Mouse (Mus musculus) thymus, adult 2 months (tissue): ENCODE measurements around the gene Ppp1r14d. TPM values are rescaled to one million over a fixed set of nuclear protein-coding genes. Genes with fewer than 3 reads are reported as not detected.

ENCODE experiments used
- DNase-seq: peaks from one replicate; pipeline ENCODE4 v3.0.0; 2021
- H3K27ac ChIP-seq: fragments of 200-500 bp; 2 replicates; pipeline ENCODE4 v1.5.1; 2012; ENCODE audit warnings: low read length, control low read depth; ENCODE audit not compliant: control insufficient read depth, insufficient read depth
- H3K27me3 ChIP-seq: fragments of 200-500 bp; 2 replicates; pipeline ENCODE4 v1.6.1; 2012; ENCODE audit warnings: mild to moderate bottlenecking, low read length, moderate library complexity, mixed read lengths; ENCODE audit not compliant: control insufficient read depth, insufficient read depth
- H3K36me3 ChIP-seq: fragments of 200-500 bp; 2 replicates; pipeline ENCODE4 v1.6.1; 2012; ENCODE audit warnings: mild to moderate bottlenecking, low read length, moderate library complexity; ENCODE audit not compliant: control insufficient read depth, insufficient read depth
- H3K4me1 ChIP-seq: fragments of 200-500 bp; replicated peaks from 2 replicates; pipeline ENCODE4 v1.6.1; 2012; ENCODE audit warnings: low read length; ENCODE audit not compliant: control insufficient read depth, insufficient read depth
- H3K4me3 ChIP-seq: fragments of 200-500 bp; 2 replicates; pipeline ENCODE4 v1.5.1; 2012; ENCODE audit warnings: mild to moderate bottlenecking, low read length, control low read depth, moderate library complexity; ENCODE audit not compliant: control insufficient read depth, insufficient read depth
- CTCF ChIP-seq: fragments of 200-500 bp; IDR thresholded peaks from 2 replicates; pipeline ENCODE4 v1.5.1; 2012; ENCODE audit warnings: mild to moderate bottlenecking, control low read depth, low read length, moderate library complexity, borderline replicate concordance; ENCODE audit not compliant: control insufficient read depth, poor library complexity, insufficient read depth; ENCODE audit errors: extremely low read depth
- POLR2A ChIP-seq: fragments of 200-500 bp; IDR thresholded peaks from 2 replicates; pipeline ENCODE4 v1.6.1; 2012; ENCODE audit warnings: mild to moderate bottlenecking, low read length, control low read depth, moderate library complexity; ENCODE audit not compliant: control insufficient read depth, poor library complexity, insufficient read depth; ENCODE audit errors: extremely low read depth
- WGBS: fragments of 180-500 bp; shearing (Covaris S2); methylation state at CpG from one replicate; pipeline ENCODE4 v1.1.7; 2018; 5-methylcytosine and 5-hydroxymethylcytosine counted together
- polyA plus RNA-seq: library from polyadenylated mRNA; depleted of rRNA; stranded (reverse); fragments of >200 nt; gene quantifications from 2 replicates; pipeline ENCODE4 v1.2.3, GENCODE M21; 2012

The Ppp1r14d gene
- polyA plus RNA-seq, 1 experiment: 0.92 TPM

- H3K27ac ChIP-seq: no peak overlapping the region
- DNase-seq: no peak
- TF ChIP-seq POLR2A (no peak), CTCF (no peak)
- H3K36me3 ChIP-seq: no peaks in the 10 kb centered on the region
- peaks cover 3% of the 10 kb centered on the region for H3K4me1 ChIP-seq
- WGBS: 87% methylated on average over 4 of the region's 4 CpGs
- no peak overlapping the region for H3K4me3 ChIP-seq
- H3K27me3 ChIP-seq: no peaks in the 10 kb centered on the region
Measured at GRCm38 (mm10) chr2:119196316-119197108, 33.2 kb downstream of the Ppp1r14d start.

DNA sequence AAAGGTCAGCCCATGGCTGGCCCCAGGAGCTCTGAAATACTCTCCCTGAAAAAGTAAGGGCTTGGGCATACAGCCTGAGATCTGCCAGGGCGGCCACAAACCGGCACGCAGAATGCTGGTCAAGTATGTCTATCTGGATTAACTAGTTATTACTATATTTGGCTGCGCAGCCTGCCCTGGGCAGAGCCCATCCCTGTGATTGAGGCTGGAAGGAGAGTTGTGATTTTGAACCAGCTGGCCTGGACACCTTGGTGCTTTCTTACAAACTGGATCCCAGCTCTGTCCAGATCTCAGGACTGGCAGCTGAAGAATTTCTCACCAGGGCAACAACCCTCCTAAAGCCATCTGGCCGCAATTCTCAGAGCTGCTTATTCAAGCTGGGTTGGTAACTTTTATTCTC, 35.6 kb downstream of the Ppp1r14d start:
- Histone ChIP-seq H3K4me3 (no peak overlapping the region), H3K36me3 (no peaks in the 10 kb centered on the region), H3K27me3 (no peaks in the 10 kb centered on the region), H3K4me1 (peaks cover 4% of the 10 kb centered on the region), H3K27ac (no peak overlapping the region)
- WGBS: 97% methylated on average over 5 of the region's 5 CpGs
- DNase-seq: no peak
- TF ChIP-seq CTCF: no peak
- no peak for TF ChIP-seq POLR2A

DNA sequence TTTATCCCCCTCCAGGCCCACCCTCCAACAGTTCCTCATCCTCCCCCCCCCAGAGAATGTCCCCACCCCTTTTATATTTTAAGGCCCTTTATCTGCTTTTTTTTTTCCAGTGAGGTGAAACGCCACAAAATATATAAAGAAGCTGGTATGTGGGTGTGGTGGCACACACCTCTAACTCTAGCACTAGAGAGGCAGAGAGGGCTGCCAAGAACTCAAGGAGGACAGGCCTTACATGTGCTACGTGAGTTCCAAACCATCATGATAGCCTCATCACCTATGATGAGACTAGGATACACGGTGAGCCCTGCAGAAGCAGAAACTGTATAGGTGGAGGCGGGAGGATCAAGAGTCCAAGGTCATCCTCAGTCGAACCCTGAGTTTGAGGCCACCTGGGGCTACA, 38.7 kb downstream of the Ppp1r14d start:
- TF ChIP-seq CTCF (no peak), POLR2A (no peak)
- 91% methylated on average over 5 of the region's 5 CpGs for WGBS
- Histone ChIP-seq H3K27ac (no peak overlapping the region), H3K4me3 (no peak overlapping the region), H3K27me3 (no peaks in the 10 kb centered on the region), H3K4me1 (peaks cover 3% of the 10 kb centered on the region), H3K36me3 (no peaks in the 10 kb centered on the region)
- no peak for DNase-seq

GRCm38 (mm10) chr2:119189029-119189710, 40.5 kb downstream of the Ppp1r14d start:
- peaks cover 9% of the 10 kb centered on the region; the same call in 1 of the 2 replicates for H3K36me3 ChIP-seq
- no peaks in the 10 kb centered on the region for H3K27me3 ChIP-seq
- H3K4me3 ChIP-seq: peak overlapping the region; percentile 27
- TF ChIP-seq POLR2A (no peak), CTCF (peak; percentile 90)
- peak; percentile 86 for DNase-seq
- H3K4me1 ChIP-seq: peaks cover 3% of the 10 kb centered on the region
- H3K27ac ChIP-seq: no peak overlapping the region
- WGBS: 5% methylated on average over 15 of the region's 15 CpGs

GRCm38 (mm10) chr2:119182914-119183313, 46.8 kb downstream of the Ppp1r14d start:
- WGBS: 98% methylated on average over 7 of the region's 7 CpGs
- Histone ChIP-seq H3K27ac (no peak overlapping the region), H3K27me3 (no peaks in the 10 kb centered on the region), H3K4me3 (no peak overlapping the region), H3K4me1 (no peaks in the 10 kb centered on the region), H3K36me3 (peaks cover 17% of the 10 kb centered on the region)
- TF ChIP-seq POLR2A: no peak
- no peak for TF ChIP-seq CTCF
- no peak for DNase-seq

DNA sequence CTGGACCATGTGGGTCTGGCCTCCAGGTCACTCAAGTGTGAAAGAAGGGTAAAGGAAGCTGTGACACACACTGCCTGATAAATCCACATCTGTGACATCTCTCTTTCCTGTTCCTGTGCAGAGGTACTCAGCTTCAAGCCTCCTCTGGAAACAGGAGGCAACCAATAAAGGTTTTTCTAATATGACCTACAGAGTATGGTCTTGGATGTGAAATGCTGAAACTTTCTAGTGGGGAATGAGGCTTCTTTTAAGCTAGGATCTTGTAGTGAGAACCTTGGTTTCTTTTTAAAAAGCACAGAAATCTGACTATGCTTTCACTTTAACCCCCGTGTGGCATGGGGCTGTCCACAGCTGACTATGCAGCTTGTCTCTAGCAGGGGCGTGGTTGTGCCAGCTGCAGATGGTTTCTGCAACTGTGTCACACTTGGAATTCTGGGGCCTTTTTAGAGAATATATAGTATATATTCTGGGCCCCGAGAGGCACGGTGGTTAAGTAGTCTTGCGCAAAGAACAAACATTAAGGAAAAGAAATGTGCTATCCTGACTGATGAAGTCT, 52.2 kb downstream of the Ppp1r14d start:
- Histone ChIP-seq H3K36me3 (peaks cover 5% of the 10 kb centered on the region; the same call in 1 of the 2 replicates), H3K4me1 (no peaks in the 10 kb centered on the region), H3K4me3 (no peak overlapping the region), H3K27ac (no peak overlapping the region), H3K27me3 (no peaks in the 10 kb centered on the region)
- TF ChIP-seq CTCF (no peak), POLR2A (no peak)
- WGBS: 88% methylated on average over 5 of the region's 5 CpGs
- no peak for DNase-seq

DNA sequence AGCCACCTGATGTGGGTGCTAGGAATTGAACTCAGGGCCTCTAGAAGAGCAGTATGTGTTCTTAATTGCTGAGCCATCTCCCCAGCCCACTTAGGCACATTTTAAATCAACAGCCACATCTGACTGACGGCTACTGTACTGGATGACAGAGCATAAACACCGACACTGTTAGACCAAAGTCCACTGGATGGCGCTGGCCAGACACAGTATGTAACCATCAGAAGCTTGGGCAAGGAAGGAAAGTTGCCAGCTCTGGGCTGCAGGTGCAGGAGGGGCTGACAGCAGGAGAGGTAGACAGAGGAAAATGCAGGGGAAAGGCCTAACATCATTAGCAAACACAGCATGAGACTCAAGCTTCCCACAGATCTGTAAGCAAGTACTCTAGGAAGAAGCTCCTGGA, 52.9 kb downstream of the Ppp1r14d start:
- H3K4me1 ChIP-seq: no peaks in the 10 kb centered on the region
- no peak overlapping the region for H3K27ac ChIP-seq
- no peak overlapping the region for H3K4me3 ChIP-seq
- peaks cover 5% of the 10 kb centered on the region; the same call in 1 of the 2 replicates for H3K36me3 ChIP-seq
- no peaks in the 10 kb centered on the region for H3K27me3 ChIP-seq
- no peak for DNase-seq
- TF ChIP-seq CTCF: no peak
- TF ChIP-seq POLR2A: no peak
- WGBS: 93% methylated on average over 3 of the region's 3 CpGs
